Mouse (Mus musculus) G1E (cell line): Measurements from ENCODE around the gene Pard3.

Experiments
- CTCF ChIP-seq: IDR thresholded peaks from 2 replicates; pipeline ENCODE4 v1.5.1; 2012; ENCODE audit warnings: low read depth, low read length, inconsistent platforms, mixed read lengths
- GATA1 ChIP-seq: IDR thresholded peaks from 2 replicates; pipeline ENCODE4 v1.6.1; 2012; ENCODE audit warnings: borderline replicate concordance, low read length, inconsistent platforms, mixed read lengths

DNA sequence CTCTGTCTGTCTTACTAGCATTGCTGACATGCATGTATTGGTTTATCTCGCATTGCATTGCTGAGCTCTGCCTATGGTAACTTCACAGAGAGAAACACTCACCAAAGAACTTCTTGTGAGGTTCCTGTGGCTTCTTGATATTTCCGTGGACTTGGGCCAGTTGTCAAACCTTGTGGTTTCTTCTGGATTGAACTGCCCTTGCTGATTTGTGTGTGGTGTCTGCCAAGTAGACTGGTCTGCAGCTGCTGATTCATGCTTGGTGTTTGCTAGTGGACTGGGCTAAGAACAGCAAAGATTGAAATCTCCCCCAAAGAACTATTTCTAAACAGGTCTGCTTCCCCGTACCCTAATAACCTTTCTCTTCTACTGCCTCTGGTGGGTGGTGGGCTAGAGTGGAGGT, 117.6 kb downstream of the Pard3 start:
- no peak for TF ChIP-seq CTCF
- TF ChIP-seq GATA1 = no peak
